Mouse (Mus musculus): ENCODE results near the gene Ddx28.

Gene Ddx28

DNA sequence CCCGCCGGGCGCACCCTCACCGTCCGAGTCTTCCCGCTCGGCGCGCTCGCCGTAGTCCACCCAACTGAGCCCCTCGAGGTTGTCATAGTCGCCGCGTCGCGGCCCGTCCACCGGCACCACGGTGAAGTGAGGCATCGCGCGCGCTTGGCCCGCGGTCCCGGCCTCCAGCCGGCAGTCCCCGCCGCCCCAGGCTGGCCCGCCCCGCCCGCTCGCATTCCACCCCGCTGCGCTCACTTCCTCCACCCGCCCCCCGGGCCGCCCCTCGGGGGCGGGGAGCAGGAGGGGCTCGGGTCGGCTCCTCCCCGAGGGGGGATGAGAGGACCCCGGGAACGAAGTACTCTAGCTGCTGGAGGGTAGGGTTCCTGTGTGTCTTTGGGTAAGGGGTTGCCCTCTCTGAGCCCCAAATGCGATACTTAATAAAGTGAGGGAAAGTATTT is 45.8 kb downstream of the Ddx28 start, which contains the start of gene Slc12a4:
Gene Slc12a4, minus strand, starts transcription at position 193 of the 437 bp plus-strand sequence.
- peak; percentile 86 for DNase-seq (ENCODE audit: low spot score)

DNA sequence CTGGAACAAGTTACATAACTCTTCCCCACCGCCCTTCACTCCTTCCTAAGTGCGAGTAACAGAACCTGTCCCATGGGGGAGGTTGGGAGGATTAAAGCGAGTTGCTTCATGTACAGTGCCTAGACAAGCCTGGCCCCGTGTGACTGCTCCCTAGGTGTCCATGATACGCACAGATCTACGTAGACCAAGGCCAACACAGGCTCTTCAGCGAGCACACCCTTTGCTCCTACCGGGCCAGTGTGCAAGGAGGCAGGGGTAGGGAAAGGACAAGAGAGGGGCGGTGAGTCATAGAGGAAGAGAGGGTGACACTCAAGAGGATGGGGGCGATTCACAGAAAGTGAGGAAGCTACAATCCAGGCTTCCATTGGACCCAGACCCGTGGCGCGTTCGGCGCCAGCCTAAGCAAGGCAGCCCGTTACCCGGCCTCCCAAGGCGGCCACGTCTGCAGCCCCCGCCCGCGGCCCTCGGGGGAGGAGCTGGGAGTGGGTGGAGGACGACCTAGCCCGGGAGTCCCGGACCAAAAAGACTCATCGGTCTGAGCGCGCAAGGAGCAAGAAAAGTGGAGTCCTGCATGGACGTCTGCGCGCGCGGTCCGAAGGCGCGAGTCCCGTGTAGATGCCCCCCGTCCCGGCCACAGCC is 46.3 kb downstream of the Ddx28 start:
- DNase-seq (ENCODE audit: low spot score), result peak; percentile 61

GRCm38 (mm10) chr8:105964506-105965265 is 47.0 kb downstream of the Ddx28 start:
- no peak for DNase-seq (ENCODE audit: low spot score)

DNA sequence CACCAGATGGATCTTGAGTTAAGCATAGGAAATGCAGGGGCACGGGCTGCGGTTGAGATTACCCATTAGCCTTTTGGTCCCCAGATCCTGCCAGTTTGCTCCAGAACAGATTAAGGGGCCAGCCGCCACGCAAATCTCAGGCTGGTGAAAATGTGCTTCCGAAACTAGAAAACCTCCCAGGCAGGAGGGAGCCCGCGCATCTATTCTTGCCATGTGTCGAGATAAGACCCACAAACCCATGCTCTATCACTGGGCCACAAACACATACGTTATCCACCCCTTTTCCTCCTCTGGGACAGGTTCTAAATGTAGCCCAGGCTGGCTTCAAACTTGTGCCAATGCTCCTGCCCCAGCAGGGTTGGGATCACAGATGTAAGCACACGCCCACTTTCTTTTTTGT is 50.1 kb downstream of the Ddx28 start:
- no peak for DNase-seq (ENCODE audit: low spot score)

DNA sequence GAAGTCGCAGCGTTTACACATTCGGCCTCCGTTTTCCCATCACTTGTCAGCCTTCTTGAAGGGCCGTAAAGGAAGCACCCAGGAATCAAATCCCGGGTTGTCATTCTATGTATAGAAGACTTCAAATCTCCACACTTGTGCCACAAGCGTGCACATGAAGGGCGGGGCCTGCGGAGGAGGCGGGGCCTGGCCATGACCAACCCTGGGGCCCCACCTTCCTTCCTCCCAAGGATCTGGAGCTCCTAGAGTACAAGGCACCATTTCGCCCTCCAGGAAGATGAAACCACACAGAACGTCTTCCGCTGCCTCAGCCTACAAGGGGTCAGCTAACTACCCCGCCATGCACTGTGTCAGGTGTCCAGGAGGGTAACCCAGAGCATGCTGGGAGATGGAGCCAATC is 50.6 kb downstream of the Ddx28 start:
- no peak for DNase-seq (ENCODE audit: low spot score)
